Mouse (Mus musculus) brain, embryonic 14.5 days (tissue): ENCODE results near the gene Rfx5.

ENCODE experiments used
- CTCF ChIP-seq: fragments of 200-500 bp; IDR thresholded peaks from 2 replicates; pipeline ENCODE4 v1.5.1; 2012; ENCODE audit warnings: inconsistent platforms, mild to moderate bottlenecking, moderate library complexity, borderline replicate concordance; ENCODE audit not compliant: insufficient read depth, insufficient read length; ENCODE audit errors: extremely low read depth
- POLR2A ChIP-seq: fragments of 200-500 bp; IDR thresholded peaks from 2 replicates; pipeline ENCODE4 v1.6.1; 2012; ENCODE audit warnings: mild to moderate bottlenecking, inconsistent platforms, borderline replicate concordance; ENCODE audit not compliant: poor library complexity, insufficient read depth, insufficient read length, severe bottlenecking; ENCODE audit errors: extremely low read depth

DNA sequence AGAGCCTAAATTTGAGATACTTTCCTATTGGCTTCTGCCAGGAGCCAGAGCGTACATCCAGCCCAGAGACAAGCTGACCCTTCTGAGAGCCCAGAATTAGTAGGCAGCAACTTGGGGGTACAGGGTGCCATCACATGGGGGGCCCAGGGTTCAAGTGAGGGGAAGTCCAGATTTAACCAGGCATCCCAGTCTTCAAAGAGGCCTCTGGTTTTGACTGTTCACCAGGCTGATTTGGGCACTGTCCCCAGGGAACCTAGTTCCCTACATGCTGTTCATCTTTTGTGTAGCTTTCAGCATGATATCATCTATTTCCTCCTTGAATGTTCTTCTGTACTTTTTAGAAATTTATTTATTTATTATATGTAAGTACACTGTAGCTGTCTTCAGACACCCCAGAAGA lies 11.1 kb downstream of the Rfx5 start:
- no peak for TF ChIP-seq CTCF
- no peak for TF ChIP-seq POLR2A
